Mouse (Mus musculus) heart, embryonic 15.5 days (tissue): ENCODE results near the gene Ascc2. TPM values are rescaled to one million over a fixed set of nuclear protein-coding genes. Genes with fewer than 3 reads are reported as not detected.

Experiments used
- ATAC-seq: fragments of 200-750 bp; cut with Nextera tagmentation; replicated peaks from 2 replicates; pipeline ENCODE4 v1.8.0; 2017; ENCODE audit warnings: low read depth, moderate TSS enrichment; ENCODE audit not compliant: insufficient number of reproducible peaks, insufficient read depth, low FRiP score
- H3K27ac ChIP-seq: fragments of 300-500 bp; sonication (generic); 2 replicates; pipeline ENCODE4 v1.5.1; 2015; ENCODE audit warnings: mild to moderate bottlenecking, inconsistent platforms
- H3K27me3 ChIP-seq: fragments of 300-500 bp; sonication (generic); 2 replicates; pipeline ENCODE4 v1.6.1; 2015; ENCODE audit warnings: inconsistent platforms
- H3K36me3 ChIP-seq: fragments of 300-500 bp; sonication (generic); 2 replicates; pipeline ENCODE4 v1.6.1; 2015; ENCODE audit warnings: mild to moderate bottlenecking, inconsistent platforms
- H3K4me1 ChIP-seq: fragments of 300-500 bp; sonication (generic); replicated peaks from 2 replicates; pipeline ENCODE4 v1.6.1; 2015; ENCODE audit warnings: inconsistent platforms
- H3K4me2 ChIP-seq: fragments of 300-500 bp; sonication (generic); 2 replicates; pipeline ENCODE4 v1.6.1; 2015; ENCODE audit warnings: inconsistent platforms, mild to moderate bottlenecking, moderate library complexity
- H3K4me3 ChIP-seq: fragments of 300-500 bp; sonication (generic); 2 replicates; pipeline ENCODE4 v1.5.1; 2015; ENCODE audit warnings: mild to moderate bottlenecking, inconsistent platforms
- H3K9ac ChIP-seq: fragments of 300-500 bp; sonication (generic); 2 replicates; pipeline ENCODE4 v1.6.1; 2015; ENCODE audit warnings: mild to moderate bottlenecking, inconsistent platforms
- H3K9me3 ChIP-seq: fragments of 300-500 bp; sonication (generic); replicated peaks from 2 replicates; pipeline ENCODE4 v1.6.1; 2016; ENCODE audit warnings: inconsistent platforms
- WGBS: fragments of 180-500 bp; shearing (Covaris S2); methylation state at CpG from one replicate; pipeline ENCODE4 v1.1.7; 2015; ENCODE audit warnings: mixed read lengths; 5-methylcytosine and 5-hydroxymethylcytosine counted together
- polyA plus RNA-seq: library from polyadenylated mRNA; unstranded; fragments of >200 nt; fragmentation: Nextera tagmentation; extraction: Ambion mirVana; gene quantifications from 2 replicates; pipeline ENCODE4 v1.2.1, GENCODE M21; 2015

Ascc2 gene
- polyA plus RNA-seq, 1 experiment from 2014 or later: 17.7 TPM

DNA sequence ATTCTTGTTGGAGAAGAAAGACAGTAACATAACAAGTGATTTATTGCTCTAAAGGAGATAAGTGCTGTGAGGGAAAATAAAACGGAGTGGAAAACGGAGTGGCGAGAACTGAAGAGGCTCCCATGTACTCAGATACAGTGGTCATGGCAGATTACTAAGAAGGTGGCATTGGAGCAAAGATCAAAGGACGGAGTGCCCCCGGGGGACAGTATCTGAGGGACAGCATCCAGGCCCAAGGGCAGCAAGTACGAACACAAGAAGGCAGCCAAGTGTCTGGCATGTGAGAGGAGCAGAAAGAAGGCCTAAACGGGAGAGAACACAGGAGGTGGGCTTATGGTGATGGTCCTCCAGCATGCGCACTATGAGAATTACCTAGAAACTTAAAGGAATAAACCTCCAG, 84.2 kb downstream of the Ascc2 start:
- 76% methylated on average over 8 of the region's 8 CpGs for WGBS
- H3K4me1 ChIP-seq: peaks cover 13% of the 10 kb centered on the region
- ATAC-seq: no peak
- 0 out of 2 replicates have a peak, but pooled peaks cover 4% of the 10 kb centered on the region for H3K36me3 ChIP-seq
- no peak overlapping the region for H3K9ac ChIP-seq
- H3K27ac ChIP-seq: no peak overlapping the region
- H3K27me3 ChIP-seq: no peaks in the 10 kb centered on the region
- no peaks in the 10 kb centered on the region for H3K9me3 ChIP-seq
- no peak overlapping the region for H3K4me2 ChIP-seq
- H3K4me3 ChIP-seq: no peak overlapping the region

DNA sequence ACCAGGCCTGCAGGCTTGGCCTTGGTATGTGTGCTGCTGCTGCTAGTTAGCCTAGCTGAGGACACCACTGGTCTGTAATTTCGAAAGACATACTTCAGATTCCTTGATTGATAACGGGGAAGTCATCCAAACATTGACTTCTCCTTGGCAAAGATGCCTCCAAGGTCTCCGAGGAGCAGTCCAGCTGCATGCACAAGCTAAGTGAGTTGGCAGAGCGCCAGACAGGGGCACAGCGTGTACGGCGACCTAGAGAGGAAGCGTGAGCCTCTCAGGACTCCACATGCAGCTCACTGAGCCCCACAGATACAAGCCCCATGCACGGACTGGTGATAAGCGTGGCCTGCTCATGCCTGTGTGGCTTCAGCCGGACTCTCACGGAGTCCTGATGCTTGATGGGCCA, 92.1 kb downstream of the Ascc2 start:
- Histone ChIP-seq H3K4me1 (peaks cover 13% of the 10 kb centered on the region), H3K9me3 (no peaks in the 10 kb centered on the region), H3K27me3 (0 out of 2 replicates have a peak, but pooled peaks cover 3% of the 10 kb centered on the region), H3K4me3 (no peak overlapping the region), H3K27ac (peak overlapping the region; percentile 17; the same call in 1 of the 2 replicates), H3K4me2 (no peak overlapping the region), H3K9ac (no peak overlapping the region), H3K36me3 (no peaks in the 10 kb centered on the region)
- 0 out of 2 replicates have a peak, but pooled peaks have one; percentile 56 for ATAC-seq
- WGBS: 10% methylated on average over 12 of the region's 12 CpGs

DNA sequence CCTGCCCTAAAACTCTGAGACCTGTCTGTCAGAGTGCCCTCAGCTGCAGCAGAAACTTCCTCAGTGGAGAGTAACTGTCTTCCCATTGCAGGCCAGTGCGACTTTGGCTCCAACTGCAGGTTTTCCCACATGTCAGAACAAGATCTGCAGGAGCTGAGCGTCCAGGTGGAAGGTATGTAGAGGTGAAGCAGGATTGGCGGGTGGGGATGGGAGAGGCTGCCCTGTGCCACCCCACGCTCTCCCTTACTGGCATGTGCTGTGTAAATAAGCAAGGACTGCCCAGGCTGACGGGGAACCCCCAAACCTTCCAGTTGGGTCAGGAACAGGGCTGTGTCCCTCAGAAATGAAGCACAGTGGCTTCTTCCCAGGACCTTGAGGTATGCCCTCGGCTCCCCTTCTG, 92.5 kb downstream of the Ascc2 start:
- Histone ChIP-seq H3K27me3 (0 out of 2 replicates have a peak, but pooled peaks cover 3% of the 10 kb centered on the region), H3K9me3 (no peaks in the 10 kb centered on the region), H3K4me2 (no peak overlapping the region), H3K27ac (peak overlapping the region; percentile 17; the same call in 1 of the 2 replicates), H3K9ac (no peak overlapping the region), H3K4me3 (no peak overlapping the region), H3K36me3 (no peaks in the 10 kb centered on the region), H3K4me1 (peaks cover 13% of the 10 kb centered on the region)
- ATAC-seq: no peak
- 81% methylated on average over 6 of the region's 6 CpGs for WGBS

- Histone ChIP-seq H3K4me1 (peaks cover 13% of the 10 kb centered on the region), H3K27ac (no peak overlapping the region), H3K36me3 (no peaks in the 10 kb centered on the region), H3K9me3 (no peaks in the 10 kb centered on the region), H3K4me2 (no peak overlapping the region), H3K9ac (no peak overlapping the region), H3K27me3 (0 out of 2 replicates have a peak, but pooled peaks cover 3% of the 10 kb centered on the region), H3K4me3 (no peak overlapping the region)
- no peak for ATAC-seq
- WGBS: 74% methylated on average over 5 of the region's 5 CpGs
These were observed 93.4 kb downstream of the Ascc2 start for GRCm38 (mm10) chr11:4730913-4731312.

DNA sequence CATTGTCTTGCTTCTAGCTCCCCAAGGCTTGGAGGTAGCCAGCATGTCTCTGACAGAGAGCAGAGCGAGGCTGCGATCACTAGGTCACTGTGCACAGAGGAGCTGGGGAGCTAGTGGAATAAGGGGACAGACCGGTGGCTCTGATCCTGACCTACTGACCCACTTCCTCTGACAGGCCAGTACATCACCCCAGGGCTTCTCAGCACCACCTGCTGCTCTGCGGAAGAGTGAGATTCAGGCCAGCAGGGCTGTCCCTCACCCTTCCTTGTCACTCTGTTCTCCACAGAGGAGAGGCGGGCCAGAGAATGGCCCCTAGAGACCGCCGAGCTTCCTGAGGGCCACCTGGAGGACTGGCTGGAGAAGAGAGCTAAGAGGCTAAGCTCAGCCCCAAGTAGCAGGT, 94.2 kb downstream of the Ascc2 start:
- H3K36me3 ChIP-seq: no peaks in the 10 kb centered on the region
- no peak for ATAC-seq
- H3K27ac ChIP-seq: no peak overlapping the region
- WGBS: 77% methylated on average over 7 of the region's 7 CpGs
- no peak overlapping the region for H3K4me2 ChIP-seq
- H3K4me3 ChIP-seq: no peak overlapping the region
- H3K9me3 ChIP-seq: no peaks in the 10 kb centered on the region
- peaks cover 13% of the 10 kb centered on the region for H3K4me1 ChIP-seq
- no peak overlapping the region for H3K9ac ChIP-seq
- H3K27me3 ChIP-seq: 0 out of 2 replicates have a peak, but pooled peaks cover 3% of the 10 kb centered on the region

- H3K27me3 ChIP-seq: 0 out of 2 replicates have a peak, but pooled peaks cover 3% of the 10 kb centered on the region
- WGBS: 48% methylated on average over 12 of the region's 12 CpGs
- H3K4me1 ChIP-seq: peaks cover 13% of the 10 kb centered on the region
- no peak overlapping the region for H3K9ac ChIP-seq
- H3K36me3 ChIP-seq: no peaks in the 10 kb centered on the region
- H3K4me3 ChIP-seq: no peak overlapping the region
- no peak overlapping the region for H3K27ac ChIP-seq
- ATAC-seq: no peak
- no peaks in the 10 kb centered on the region for H3K9me3 ChIP-seq
- no peak overlapping the region for H3K4me2 ChIP-seq
These were observed 96.6 kb downstream of the Ascc2 start for GRCm38 (mm10) chr11:4734179-4734578.

Other genes with a start within 250 kb of the Ascc2 start
- 0.06 and 0.32 TPM in 2 replicates for gene Hormad2, start 196.6 kb upstream of the Ascc2 start, polyA plus RNA-seq
- gene Mtmr3, start 42.9 kb upstream of the Ascc2 start, polyA plus RNA-seq: 18.9 and 24.1 TPM in 2 replicates
- gene Gm11032, start 17.7 kb upstream of the Ascc2 start, polyA plus RNA-seq: not detected in 2 replicates
- gene Uqcr10, start 66.6 kb downstream of the Ascc2 start, polyA plus RNA-seq: 1,608 and 2,078 TPM in 2 replicates
- 52.7 and 56.2 TPM in 2 replicates for gene Zmat5, start 66.9 kb downstream of the Ascc2 start, polyA plus RNA-seq
- 0.05 and 0.09 TPM in 2 replicates for gene Cabp7, start 109.0 kb downstream of the Ascc2 start, polyA plus RNA-seq
- gene Nf2, start 211.8 kb downstream of the Ascc2 start, polyA plus RNA-seq: 39.3 and 43.8 TPM in 2 replicates
- gene Nipsnap1, start 236.2 kb downstream of the Ascc2 start, polyA plus RNA-seq: 20.7 and 29.3 TPM in 2 replicates